Mouse (Mus musculus): ENCODE results near the gene Psip1. TPM values are rescaled to one million over a fixed set of nuclear protein-coding genes. Genes with fewer than 3 reads are reported as not detected.

Psip1 gene
- polyA plus RNA-seq (2015; fragmentation: Illumina TruSeq; extraction: RNeasy Lipid Tissue Mini Kit (QIAGEN cat#74804); ENCODE audit: insufficient read depth, low replicate concordance): 138 TPM

DNA sequence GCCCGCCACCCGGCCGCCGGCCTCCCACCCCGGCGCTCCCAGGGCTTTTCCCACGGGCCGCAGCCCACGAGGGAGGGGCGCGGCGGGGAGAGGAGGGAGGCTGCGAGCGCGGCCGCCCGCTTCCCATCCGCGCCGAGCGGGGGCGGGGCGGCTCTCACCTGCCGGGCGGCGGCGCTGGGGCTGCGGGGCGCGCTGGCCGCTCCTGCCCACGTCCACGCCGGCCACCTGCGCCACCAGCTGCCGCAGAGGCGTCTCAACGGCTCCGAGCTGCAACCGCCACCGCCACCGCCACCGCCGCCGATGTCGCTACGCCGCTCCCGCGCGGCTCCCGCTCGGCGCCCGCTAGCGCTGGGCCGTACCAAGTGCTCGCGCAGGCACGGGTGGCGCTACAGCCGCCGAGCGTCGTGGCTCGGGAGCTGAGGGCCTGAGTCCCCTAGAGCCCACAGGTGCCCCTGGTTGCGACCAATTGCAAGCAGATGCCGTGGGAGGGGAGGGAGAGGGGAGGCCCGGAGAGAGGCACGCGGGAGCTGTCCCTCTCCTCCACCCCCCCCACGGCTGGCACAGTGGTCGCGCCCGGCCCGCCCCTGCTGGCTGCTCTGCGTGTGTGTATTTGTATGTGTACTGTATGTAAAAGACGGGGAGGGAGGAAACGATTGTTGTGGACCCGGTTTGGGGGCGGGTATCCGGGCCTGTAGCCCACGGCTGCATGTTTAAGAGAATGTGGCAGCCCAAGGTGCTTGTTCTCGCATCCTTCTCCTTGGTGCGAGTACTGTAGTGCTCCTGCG, at the start of gene Psip1:
Psip1 (minus strand) TSS at position 343 of the 785 bp plus-strand sequence.

DNA sequence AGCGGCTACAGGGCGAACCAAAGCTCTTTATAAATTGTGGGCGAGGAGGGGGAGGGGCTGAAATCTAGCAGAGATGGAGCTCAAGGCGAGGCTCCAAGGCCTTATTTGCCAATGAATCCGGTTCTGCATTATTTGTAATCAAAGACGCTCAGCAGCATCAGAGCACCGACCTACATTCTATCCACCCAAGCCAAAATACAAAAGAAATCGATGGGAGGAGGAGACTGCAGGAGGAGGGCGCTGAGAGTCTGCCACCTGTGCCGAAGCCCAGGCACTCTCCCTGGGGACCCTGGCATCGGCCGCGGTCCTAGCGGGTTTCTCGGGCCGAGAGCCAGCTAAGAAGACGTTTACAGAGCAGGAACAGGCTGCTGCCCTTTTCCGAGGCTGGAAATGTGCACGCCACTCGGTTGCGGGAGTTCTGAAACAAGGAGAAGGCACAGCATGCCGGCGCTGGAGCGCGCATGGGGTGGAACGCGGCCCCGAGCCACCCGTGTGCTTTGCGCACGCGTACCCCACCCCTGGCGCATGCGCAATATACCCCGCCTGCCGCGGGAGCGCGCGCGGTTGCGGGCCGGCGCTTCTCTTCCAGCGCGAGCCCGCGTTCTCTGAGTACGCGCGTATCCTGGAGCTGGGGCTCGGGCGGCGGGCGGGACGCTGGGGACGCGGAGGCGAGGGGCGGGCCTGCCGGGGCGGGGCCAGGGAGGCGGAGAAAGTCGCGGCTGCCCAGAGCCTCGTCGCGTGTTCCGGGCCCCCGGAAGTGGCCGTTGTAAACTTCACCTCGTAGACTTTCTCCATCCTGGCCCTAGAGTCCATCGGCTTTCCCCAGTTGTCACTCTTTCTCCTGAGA, 38.8 kb upstream of the Psip1 start, which contains the start of gene Ccdc171:
Ccdc171 (plus strand) TSS at position 703 of the 847 bp plus-strand sequence.

DNA sequence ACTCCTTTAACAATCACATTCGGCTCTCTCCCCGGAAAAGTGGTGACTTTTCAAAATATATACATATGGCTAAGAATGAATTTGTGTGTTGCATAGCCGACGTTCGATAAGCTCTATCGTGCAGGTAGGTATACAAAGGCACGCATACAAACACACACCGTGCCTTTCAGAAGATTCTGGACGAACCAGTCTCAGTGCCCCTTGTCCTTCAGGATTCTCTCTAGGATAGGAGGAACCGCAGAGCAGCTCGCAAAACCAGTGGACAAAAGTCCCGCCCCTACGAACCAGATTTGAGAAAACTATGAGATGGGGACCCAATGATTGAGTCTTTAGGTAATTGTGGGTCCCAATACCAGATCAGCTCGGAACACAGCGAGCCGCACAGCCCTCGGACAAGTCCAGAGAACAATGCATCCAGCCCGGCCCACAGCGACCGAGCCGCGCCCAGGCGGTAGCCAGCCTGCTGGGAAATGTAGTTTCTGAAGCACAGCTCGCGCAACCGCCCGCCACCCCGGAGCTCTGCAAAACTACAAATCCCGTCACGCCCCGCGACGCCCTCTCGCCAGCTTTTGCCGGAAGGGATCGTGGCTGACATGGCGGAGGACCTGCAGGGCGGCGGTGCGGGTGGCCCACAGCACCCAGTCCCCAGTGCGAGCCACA, 69.0 kb downstream of the Psip1 start, which contains the start of gene Snapc3:
Snapc3 (plus strand) TSS at position 565 of the 660 bp plus-strand sequence.

Other genes starting within 250 kb of the Psip1 start
- gene Ttc39b, start 162.2 kb downstream of the Psip1 start, polyA plus RNA-seq (2015; fragmentation: Illumina TruSeq; extraction: RNeasy Lipid Tissue Mini Kit (QIAGEN cat#74804); ENCODE audit: insufficient read depth, low replicate concordance): 28.2 TPM
- gene Snapc3, start 68.7 kb downstream of the Psip1 start, polyA plus RNA-seq (2015; fragmentation: Illumina TruSeq; extraction: RNeasy Lipid Tissue Mini Kit (QIAGEN cat#74804); ENCODE audit: insufficient read depth, low replicate concordance): 48.9 TPM
- 11.3 TPM for gene Ccdc171, start 39.1 kb upstream of the Psip1 start, polyA plus RNA-seq (2015; fragmentation: Illumina TruSeq; extraction: RNeasy Lipid Tissue Mini Kit (QIAGEN cat#74804); ENCODE audit: insufficient read depth, low replicate concordance)